Mouse (Mus musculus) inflammation-experienced regulatory T-cells (primary cell): ENCODE data around the gene Gm45799. TPM values are rescaled to one million over a fixed set of nuclear protein-coding genes. Genes with fewer than 3 reads are reported as not detected.

ENCODE experiments used
- polyA plus RNA-seq, 2 experiments: library from polyadenylated mRNA; unstranded; fragments of 100-300 nt; shearing (Covaris generic); gene quantifications; one replicate each; pipeline ENCODE4 v1.2.1; 2017

Gm45799 gene
- polyA plus RNA-seq = 1 to 10 TPM; 4.6 to 8.9 TPM

DNA sequence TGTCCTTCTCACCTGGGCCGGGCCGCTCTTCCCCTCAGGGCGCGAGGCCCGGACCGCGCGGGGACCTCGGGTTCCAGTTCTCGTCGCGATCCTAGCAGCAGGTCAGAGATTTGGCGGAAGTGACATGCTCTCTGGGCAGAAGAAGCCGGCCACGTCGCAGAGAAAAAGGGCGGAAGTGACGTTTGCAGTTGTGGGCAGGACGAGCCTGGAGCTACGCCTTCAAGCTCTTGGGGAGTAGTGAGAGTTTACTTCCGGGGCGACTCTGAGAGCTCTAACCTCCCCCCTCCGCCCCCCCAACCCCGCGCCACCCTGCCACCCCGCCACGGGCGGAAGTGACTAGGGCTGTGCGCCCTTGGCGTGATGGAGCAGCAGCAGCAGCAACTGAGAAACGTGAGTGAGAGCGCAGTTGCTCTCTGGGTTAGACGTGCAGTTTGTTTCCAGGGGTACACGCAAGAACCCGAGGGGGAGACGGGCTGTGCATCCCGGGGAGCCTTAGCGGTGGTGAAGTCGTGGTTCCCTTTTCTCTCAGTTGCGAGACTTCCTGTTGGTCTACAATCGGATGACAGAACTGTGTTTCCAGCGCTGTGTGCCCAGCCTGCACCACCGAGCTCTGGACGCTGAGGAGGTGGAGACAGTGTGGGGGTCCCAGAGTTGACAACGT is at the start of gene Gm45799, which contains the start of gene Arfip2:
TSS of gene Gm45799 (plus strand) at position 320 of the 661 bp plus-strand sequence.
TSS of gene Arfip2 (minus strand) at position 184 of the 661 bp plus-strand sequence.

DNA sequence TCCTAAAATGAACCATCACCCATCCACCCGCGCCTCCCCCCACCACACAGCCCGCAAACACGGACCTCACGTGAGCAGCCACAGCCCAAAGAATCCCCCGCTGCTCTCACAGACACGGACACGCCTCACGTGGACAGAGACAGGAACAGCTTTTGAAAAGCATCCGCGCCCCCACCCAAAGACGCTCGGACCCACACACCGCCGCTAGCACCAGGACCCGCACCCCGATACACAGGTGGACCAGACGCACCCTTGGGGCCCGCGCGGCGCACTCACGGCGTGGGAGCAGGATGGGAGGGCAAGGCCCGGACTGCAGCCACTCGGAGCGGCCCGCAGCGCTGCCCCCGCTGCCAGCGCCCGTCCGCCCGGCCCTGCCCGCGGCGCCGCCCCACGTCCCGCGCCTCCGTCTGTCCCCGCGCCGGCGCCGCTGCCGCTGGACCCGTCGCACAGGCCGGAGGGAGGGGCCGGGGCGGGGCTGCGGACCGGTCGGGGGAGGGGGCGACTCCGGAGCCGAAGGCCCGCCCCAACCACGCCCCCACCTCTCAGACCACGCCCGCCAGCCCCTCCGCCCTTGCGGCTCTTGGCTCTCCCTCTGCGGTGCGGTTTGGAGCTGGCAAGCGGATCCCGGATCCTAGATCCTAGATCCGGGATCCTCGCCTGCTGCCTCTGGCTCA is 7.1 kb upstream of the Gm45799 start, which contains the start of gene Trim3:
TSS of gene Trim3 (minus strand) at position 445 of the 674 bp plus-strand sequence.

DNA sequence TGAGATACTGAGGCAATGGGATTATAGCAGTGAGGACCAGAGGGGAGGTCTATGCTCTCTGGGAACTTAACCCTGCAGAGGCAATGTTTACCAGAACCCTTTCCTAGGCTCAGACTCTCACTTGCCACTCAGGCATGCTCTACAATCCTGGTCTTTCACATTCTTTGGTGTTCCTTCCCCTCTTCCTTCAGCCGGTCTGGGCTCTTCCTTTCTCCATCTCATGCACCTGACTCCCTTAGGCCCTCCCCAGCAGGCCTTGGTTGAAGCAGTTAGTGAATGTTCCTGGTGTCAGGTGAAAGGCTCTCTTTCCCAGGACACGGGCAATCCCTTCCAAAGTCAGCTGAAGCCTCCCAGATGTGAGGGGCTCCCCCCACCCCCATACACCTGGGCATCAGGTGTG is 596 bp upstream of the Gm45799 start, which contains the start of gene Timm10b:
TSS of gene Timm10b (plus strand) at position 301 of the 400 bp plus-strand sequence.

DNA sequence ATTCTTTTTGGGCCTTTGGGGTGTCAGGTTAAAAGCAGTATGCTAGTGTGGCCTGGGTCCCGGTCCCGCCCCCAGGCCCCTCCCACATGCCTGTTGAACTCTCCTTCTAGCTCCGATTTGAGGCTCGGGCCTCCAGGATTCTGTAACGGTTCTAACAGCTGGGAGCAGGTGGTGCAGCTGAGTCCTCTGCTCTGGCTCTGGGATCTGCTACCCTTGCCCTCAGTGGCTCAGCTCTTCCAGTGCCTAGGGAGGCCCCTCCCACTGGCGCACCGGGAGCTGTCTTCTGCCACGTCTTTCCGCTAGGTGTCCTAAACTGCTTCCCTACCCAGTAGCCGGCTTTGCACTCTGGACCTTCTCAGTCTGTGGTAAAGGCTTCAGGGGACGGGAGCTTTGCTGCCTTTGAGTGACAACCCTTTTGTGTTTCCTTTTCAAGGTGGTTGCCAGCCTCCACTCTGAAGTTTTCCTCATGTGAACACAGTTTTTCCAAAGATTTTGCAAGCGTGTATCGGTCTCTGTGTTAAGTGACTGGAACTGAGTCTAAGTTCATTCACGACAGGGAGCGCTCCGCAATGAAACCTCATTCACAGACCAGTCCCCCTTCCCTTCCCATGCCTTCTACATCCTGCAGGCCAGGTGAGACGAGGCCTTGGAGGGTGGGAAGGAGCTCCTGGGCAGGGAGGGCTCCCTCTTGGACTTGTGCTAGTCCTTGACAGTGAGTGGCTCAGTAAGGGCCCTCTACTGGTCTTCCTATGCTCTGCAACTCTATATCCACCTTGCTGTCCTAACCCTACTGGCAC is 10.5 kb downstream of the Gm45799 start, which contains the start of gene Dnhd1:
TSS of gene Dnhd1 (plus strand) at position 189 of the 797 bp plus-strand sequence.

Other genes starting within 250 kb of the Gm45799 start
- gene Fam160a2, start 240.5 kb upstream of the Gm45799 start, polyA plus RNA-seq = 10 to 100 TPM; 36.7 to 58.5 TPM
- not detected for gene Cnga4, start 236.0 kb upstream of the Gm45799 start, polyA plus RNA-seq
- under 1 TPM in 1 of 2 experiments, not detected in 1; 0.21 TPM for gene Cckbr, start 214.8 kb upstream of the Gm45799 start, polyA plus RNA-seq
- gene Cavin3, start 158.3 kb upstream of the Gm45799 start, polyA plus RNA-seq = not detected
- 10 to 100 TPM; 34.0 to 40.5 TPM for gene Smpd1, start 86.2 kb upstream of the Gm45799 start, polyA plus RNA-seq
- 10 to 100 TPM in 1 of 2 experiments, 1 to 10 TPM in 1; 6.6 to 10.5 TPM for gene Apbb1, start 58.9 kb upstream of the Gm45799 start, polyA plus RNA-seq
- under 1 TPM in 1 of 2 experiments, not detected in 1; 0.18 TPM for gene Hpx, start 40.4 kb upstream of the Gm45799 start, polyA plus RNA-seq
- 10 to 100 TPM; 11.2 to 12.0 TPM for gene Trim3, start 7.0 kb upstream of the Gm45799 start, polyA plus RNA-seq
- 100 to 1,000 TPM; 181 to 212 TPM for gene Timm10b, start 496 bp upstream of the Gm45799 start, polyA plus RNA-seq
- gene Arfip2, start 136 bp upstream of the Gm45799 start, polyA plus RNA-seq = 10 to 100 TPM; 21.0 to 25.3 TPM
- 1 to 10 TPM; 1.2 to 2.3 TPM for gene Dnhd1, start 10.3 kb downstream of the Gm45799 start, polyA plus RNA-seq
- gene Ilk, start 96.0 kb downstream of the Gm45799 start, polyA plus RNA-seq = 100 to 1,000 TPM; 198 to 260 TPM
- gene Rrp8, start 96.8 kb downstream of the Gm45799 start, polyA plus RNA-seq = 10 to 100 TPM; 38.2 to 51.2 TPM
- gene Taf10, start 103.8 kb downstream of the Gm45799 start, polyA plus RNA-seq = 100 to 1,000 TPM; 333 to 336 TPM
- gene Tpp1, start 111.7 kb downstream of the Gm45799 start, polyA plus RNA-seq = 100 to 1,000 TPM in 1 of 2 experiments, 10 to 100 TPM in 1; 99.7 to 111 TPM
- 1 to 10 TPM in 1 of 2 experiments, not detected in 1; 1.3 TPM for gene Dchs1, start 147.1 kb downstream of the Gm45799 start, polyA plus RNA-seq
- 100 to 1,000 TPM; 123 to 128 TPM for gene Mrpl17, start 170.5 kb downstream of the Gm45799 start, polyA plus RNA-seq